13 mouse cellular contexts compared by ENCODE assay signal in genomic region chr10:119980032-119980431, GRCm38 (mm10).
DNase-seq lines count a peak whose midpoint lies in the region; ATAC-seq lines count a peak whose summit lies in the region.
"Had no signal": no experiment of that assay in that cellular context is flagged by ENCODE, and none has a peak within 500 bp of the region (broad histone marks: within the 10 kb centered on the region; RNA-seq: fewer than 3 reads in every experiment).

No protein-coding gene starts in this region.

- peaks cover 9% of the 10 kb centered on the region for H3K4me1 ChIP-seq in heart, embryonic 13.5 days
- peaks cover 5% of the 10 kb centered on the region; the same call in 1 of the 2 replicates for H3K4me1 ChIP-seq in hindbrain, embryonic 14.5 days (replicated peaks; ENCODE audit: control insufficient read depth, insufficient read depth, low read length)
- H3K4me1 ChIP-seq: liver, embryonic 13.5 days had no signal

- no peak for DNase-seq in heart, postnatal 4 days
- DNase-seq in retina, postnatal 1 day: peak; percentile 28
- no peak for DNase-seq in retina, embryonic 14.5 days (ENCODE audit: low spot score)
- DNase-seq in hindbrain, embryonic 14.5 days (ENCODE audit: low spot score): no peak
- DNase-seq in cerebellum, postnatal 4 days (ENCODE audit: low spot score in 2 of 2): no peak
- no peak for DNase-seq in cerebellum, adult 9-10 months
- DNase-seq in thymus, adult 18-20 months: no peak
- DNase-seq: cerebellum, postnatal 10 days; liver, embryonic 13.5 days; lung, postnatal 14 days; thymus, postnatal 36 days had no signal

- H3K4me2 ChIP-seq in heart, embryonic 13.5 days: peak overlapping the region; percentile 56
- H3K4me2 ChIP-seq in hindbrain, embryonic 14.5 days (replicated peaks): no peak overlapping the region
- H3K4me2 ChIP-seq: liver, embryonic 13.5 days had no signal

- 0 out of 2 replicates have a peak overlapping the region, but pooled peaks have one; percentile 20 for H3K27ac ChIP-seq in heart, embryonic 13.5 days (replicated peaks)
- peak overlapping the region; percentile 52; the same call in 1 of the 2 replicates for H3K27ac ChIP-seq in hindbrain, embryonic 14.5 days
- H3K27ac ChIP-seq: embryonic facial prominence, embryonic 15.5 days; liver, embryonic 13.5 days had no signal

- 21% methylated on average over 11 of the region's 11 CpGs for WGBS in heart, embryonic 13.5 days
- 34% methylated on average over 11 of the region's 11 CpGs for WGBS in hindbrain, embryonic 14.5 days

- peak overlapping the region; percentile 68 for H3K9ac ChIP-seq in heart, embryonic 13.5 days
- no peak overlapping the region for H3K9ac ChIP-seq in hindbrain, embryonic 14.5 days
- H3K9ac ChIP-seq: embryonic facial prominence, embryonic 15.5 days; liver, embryonic 13.5 days had no signal

- no peak for ATAC-seq in heart, embryonic 13.5 days (ENCODE audit: extremely low read depth, insufficient number of reproducible peaks, low FRiP score, low TSS enrichment)
- ATAC-seq in hindbrain, embryonic 14.5 days (ENCODE audit: low FRiP score): no peak

- H3K36me3 ChIP-seq in heart, embryonic 13.5 days: 0 out of 2 replicates have a peak, but pooled peaks cover 2% of the 10 kb centered on the region
- H3K36me3 ChIP-seq in hindbrain, embryonic 14.5 days (replicated peaks; ENCODE audit: control insufficient read depth, insufficient read depth): 0 out of 2 replicates have a peak, but pooled peaks cover 3% of the 10 kb centered on the region
- H3K36me3 ChIP-seq: embryonic facial prominence, embryonic 15.5 days; liver, embryonic 13.5 days had no signal

- H3K4me3 ChIP-seq in heart, embryonic 13.5 days: peak overlapping the region; percentile 40
- H3K4me3 ChIP-seq in hindbrain, embryonic 14.5 days (replicated peaks; ENCODE audit: low read length): no peak overlapping the region
- H3K4me3 ChIP-seq: embryonic facial prominence, embryonic 15.5 days; liver, embryonic 13.5 days had no signal

- no peaks in the 10 kb centered on the region for H3K27me3 ChIP-seq in heart, embryonic 13.5 days (replicated peaks)
- H3K27me3 ChIP-seq in hindbrain, embryonic 14.5 days (ENCODE audit: control insufficient read depth, insufficient read depth, low read length): no peaks in the 10 kb centered on the region
- H3K27me3 ChIP-seq: embryonic facial prominence, embryonic 15.5 days; liver, embryonic 13.5 days had no signal

- no peaks in the 10 kb centered on the region for H3K9me3 ChIP-seq in heart, embryonic 13.5 days
- no peaks in the 10 kb centered on the region for H3K9me3 ChIP-seq in hindbrain, embryonic 14.5 days (ENCODE audit: control insufficient read depth, low read length)
- H3K9me3 ChIP-seq: embryonic facial prominence, embryonic 15.5 days; liver, embryonic 13.5 days had no signal
